Mouse (Mus musculus) small intestine, adult 2 months (tissue): ENCODE measurements around the gene Rbms1. TPM values are rescaled to one million over a fixed set of nuclear protein-coding genes. Genes with fewer than 3 reads are reported as not detected.

Experiments used
- H3K27ac ChIP-seq: fragments of 200-500 bp; 2 replicates; pipeline ENCODE4 v1.5.1; 2012; ENCODE audit warnings: low read depth, low read length, control low read depth, inconsistent platforms; ENCODE audit not compliant: insufficient read depth
- H3K27me3 ChIP-seq: fragments of 200-500 bp; 2 replicates; pipeline ENCODE4 v1.6.1; 2012; ENCODE audit warnings: mild to moderate bottlenecking, moderate library complexity, low read length, inconsistent platforms; ENCODE audit not compliant: control insufficient read depth, insufficient read depth
- H3K36me3 ChIP-seq: fragments of 200-500 bp; 2 replicates; pipeline ENCODE4 v1.6.1; 2012; ENCODE audit warnings: mild to moderate bottlenecking, low read length, control low read depth, inconsistent platforms; ENCODE audit not compliant: control insufficient read depth, insufficient read depth
- H3K4me1 ChIP-seq: fragments of 200-500 bp; 2 replicates; pipeline ENCODE4 v1.6.1; 2012; ENCODE audit warnings: low read length, inconsistent platforms, mixed read lengths; ENCODE audit not compliant: control insufficient read depth, insufficient read depth, insufficient read length
- H3K4me3 ChIP-seq: fragments of 200-500 bp; 2 replicates; pipeline ENCODE4 v1.5.1; 2012; ENCODE audit warnings: low read depth, mild to moderate bottlenecking, control low read depth, inconsistent platforms, low read length, moderate library complexity
- CTCF ChIP-seq: fragments of 200-500 bp; IDR thresholded peaks from 2 replicates; pipeline ENCODE4 v1.5.1; 2012; ENCODE audit warnings: low read depth, mild to moderate bottlenecking, control low read depth, inconsistent platforms, low read length, moderate library complexity, mixed read lengths; ENCODE audit not compliant: insufficient replicate concordance, insufficient read length; ENCODE audit errors: extremely low read depth
- POLR2A ChIP-seq: fragments of 200-500 bp; IDR thresholded peaks from 2 replicates; pipeline ENCODE4 v1.6.1; 2012; ENCODE audit warnings: low read depth, mild to moderate bottlenecking, control low read depth, inconsistent platforms, low read length, moderate library complexity
- WGBS: fragments of 180-500 bp; shearing (Covaris S2); methylation state at CpG from one replicate; pipeline ENCODE4 v1.1.7; 2018; 5-methylcytosine and 5-hydroxymethylcytosine counted together
- polyA plus RNA-seq: library from polyadenylated mRNA; depleted of rRNA; stranded (reverse); fragments of >200 nt; gene quantifications from 2 replicates; pipeline ENCODE4 v1.2.3, GENCODE M21; 2012

Rbms1 gene
- polyA plus RNA-seq, 1 experiment = 41.2 TPM

GRCm38 (mm10) chr2:60869001-60869743 lies 93.8 kb downstream of the Rbms1 start:
- H3K4me3 ChIP-seq = no peak overlapping the region
- H3K4me1 ChIP-seq = peaks cover 10% of the 10 kb centered on the region; the same call in 1 of the 2 replicates
- no peaks in the 10 kb centered on the region for H3K36me3 ChIP-seq
- no peak overlapping the region for H3K27ac ChIP-seq
- WGBS = 76% methylated on average over 12 of the region's 12 CpGs
- TF ChIP-seq POLR2A (no peak), CTCF (no peak)
- H3K27me3 ChIP-seq = no peaks in the 10 kb centered on the region

- Histone ChIP-seq H3K27ac (no peak overlapping the region), H3K4me3 (no peak overlapping the region), H3K36me3 (no peaks in the 10 kb centered on the region), H3K27me3 (no peaks in the 10 kb centered on the region), H3K4me1 (peaks cover 10% of the 10 kb centered on the region; the same call in 1 of the 2 replicates)
- TF ChIP-seq CTCF = no peak
- TF ChIP-seq POLR2A = no peak
- WGBS = 59% methylated on average over 4 of the region's 4 CpGs
Observed at GRCm38 (mm10) chr2:60868060-60868662, 94.8 kb downstream of the Rbms1 start.

DNA sequence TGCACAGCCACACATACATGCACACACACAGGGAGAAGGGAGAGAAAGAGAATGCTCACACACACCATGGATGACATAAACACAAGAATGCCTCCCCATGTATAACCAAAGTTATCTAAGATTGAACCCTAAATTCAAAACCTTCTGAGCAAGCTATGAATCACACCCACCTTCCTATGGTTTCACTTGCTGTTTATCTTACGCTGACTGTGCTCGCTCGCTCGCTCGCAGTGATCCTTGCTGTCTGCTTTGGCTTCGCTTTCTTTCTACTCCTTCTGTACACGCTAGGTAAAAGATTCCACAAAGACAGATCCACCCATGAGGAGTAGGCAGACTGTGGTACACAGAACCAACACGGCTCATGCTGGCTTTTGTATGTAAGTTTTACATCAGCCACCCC lies 95.7 kb downstream of the Rbms1 start:
- H3K27me3 ChIP-seq = no peaks in the 10 kb centered on the region
- H3K36me3 ChIP-seq = no peaks in the 10 kb centered on the region
- H3K4me1 ChIP-seq = peaks cover 10% of the 10 kb centered on the region; the same call in 1 of the 2 replicates
- no peak overlapping the region for H3K4me3 ChIP-seq
- 94% methylated on average over 8 of the region's 8 CpGs for WGBS
- TF ChIP-seq CTCF (no peak), POLR2A (no peak)
- H3K27ac ChIP-seq = no peak overlapping the region

GRCm38 (mm10) chr2:60865869-60866268 lies 97.1 kb downstream of the Rbms1 start:
- 48% methylated on average over 1 of the region's 1 CpGs for WGBS
- no peak overlapping the region for H3K4me3 ChIP-seq
- H3K27ac ChIP-seq = no peak overlapping the region
- no peaks in the 10 kb centered on the region for H3K27me3 ChIP-seq
- H3K36me3 ChIP-seq = no peaks in the 10 kb centered on the region
- no peak for TF ChIP-seq CTCF
- TF ChIP-seq POLR2A = no peak
- H3K4me1 ChIP-seq = peaks cover 10% of the 10 kb centered on the region; the same call in 1 of the 2 replicates

DNA sequence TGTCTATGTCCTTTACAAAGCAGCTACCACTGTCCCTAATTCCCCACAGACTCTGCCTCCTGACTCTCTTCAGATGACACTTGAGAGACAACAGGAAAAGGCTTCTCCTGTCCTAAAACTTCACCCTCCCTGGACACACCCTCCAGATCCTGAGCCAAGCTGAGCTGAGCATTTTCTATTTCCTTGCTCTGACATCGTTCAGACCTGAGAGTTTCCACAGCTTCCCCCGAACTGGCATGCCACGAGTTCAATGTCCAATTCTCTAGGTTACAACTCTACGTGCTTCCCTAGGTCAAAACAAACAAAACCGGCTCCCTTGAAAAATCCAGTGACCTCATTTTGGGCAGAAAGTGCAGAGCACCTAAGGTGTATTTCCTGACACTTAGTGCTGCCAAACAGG lies 98.0 kb downstream of the Rbms1 start:
- whole genome bisulfite sequencing = 9% methylated on average over 5 of the region's 5 CpGs

DNA sequence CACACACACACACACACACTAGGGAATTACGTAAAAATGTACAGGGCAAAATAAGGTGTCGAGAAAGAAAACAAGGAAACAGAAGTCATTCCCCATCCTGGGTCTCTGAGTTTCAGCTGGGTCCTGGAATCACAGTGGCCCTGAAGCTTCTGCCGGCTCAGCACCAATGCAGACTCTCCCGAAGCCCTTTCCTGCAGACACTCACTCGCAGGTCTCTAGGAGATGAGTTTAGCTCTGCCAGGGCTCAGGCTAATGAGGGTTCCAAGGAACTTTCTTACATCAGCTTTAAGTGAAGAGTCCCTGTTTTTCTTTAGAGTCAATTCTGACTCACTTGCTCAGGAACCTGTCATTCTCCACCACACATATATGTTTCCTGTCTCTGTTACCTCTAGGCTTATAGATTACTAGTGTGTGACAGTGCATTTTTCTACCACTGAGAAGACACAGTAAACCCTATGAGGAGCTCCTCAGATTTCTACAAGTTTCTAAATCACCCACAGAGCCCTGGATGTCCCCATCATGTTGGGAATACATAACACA lies 98.7 kb downstream of the Rbms1 start:
- Histone ChIP-seq H3K4me3 (no peak overlapping the region), H3K36me3 (no peaks in the 10 kb centered on the region), H3K27me3 (no peaks in the 10 kb centered on the region), H3K27ac (no peak overlapping the region), H3K4me1 (peaks cover 10% of the 10 kb centered on the region; the same call in 1 of the 2 replicates)
- WGBS = 79% methylated on average over 5 of the region's 5 CpGs
- TF ChIP-seq POLR2A (no peak), CTCF (no peak)

More for the DNA sequence above, 98.0 kb downstream of the Rbms1 start:
- Histone ChIP-seq H3K27me3 (no peaks in the 10 kb centered on the region), H3K36me3 (no peaks in the 10 kb centered on the region), H3K4me3 (no peak overlapping the region), H3K27ac (no peak overlapping the region), H3K4me1 (peaks cover 10% of the 10 kb centered on the region; the same call in 1 of the 2 replicates)
- no peak for TF ChIP-seq POLR2A
- TF ChIP-seq CTCF = no peak

- TF ChIP-seq CTCF (no peak), POLR2A (no peak)
- Histone ChIP-seq H3K27me3 (no peaks in the 10 kb centered on the region), H3K4me3 (no peak overlapping the region), H3K36me3 (no peaks in the 10 kb centered on the region), H3K4me1 (peaks cover 10% of the 10 kb centered on the region; the same call in 1 of the 2 replicates), H3K27ac (no peak overlapping the region)
- WGBS = 77% methylated on average over 2 of the region's 2 CpGs
Observed at GRCm38 (mm10) chr2:60863827-60864226, 99.2 kb downstream of the Rbms1 start.
